Mouse (Mus musculus) lung, adult 2 months (tissue): ENCODE results near the gene Ptpn1.

Experiments used
- CTCF ChIP-seq: fragments of 200-500 bp; IDR thresholded peaks from 2 replicates; pipeline ENCODE4 v1.5.1; 2011; ENCODE audit warnings: mild to moderate bottlenecking, low read length, control low read depth; ENCODE audit not compliant: insufficient read depth
- POLR2A ChIP-seq: fragments of 200-500 bp; IDR thresholded peaks from 2 replicates; pipeline ENCODE4 v1.6.1; 2011; ENCODE audit warnings: low read depth, mild to moderate bottlenecking, control low read depth, low read length, borderline replicate concordance; ENCODE audit errors: extremely low read depth

DNA sequence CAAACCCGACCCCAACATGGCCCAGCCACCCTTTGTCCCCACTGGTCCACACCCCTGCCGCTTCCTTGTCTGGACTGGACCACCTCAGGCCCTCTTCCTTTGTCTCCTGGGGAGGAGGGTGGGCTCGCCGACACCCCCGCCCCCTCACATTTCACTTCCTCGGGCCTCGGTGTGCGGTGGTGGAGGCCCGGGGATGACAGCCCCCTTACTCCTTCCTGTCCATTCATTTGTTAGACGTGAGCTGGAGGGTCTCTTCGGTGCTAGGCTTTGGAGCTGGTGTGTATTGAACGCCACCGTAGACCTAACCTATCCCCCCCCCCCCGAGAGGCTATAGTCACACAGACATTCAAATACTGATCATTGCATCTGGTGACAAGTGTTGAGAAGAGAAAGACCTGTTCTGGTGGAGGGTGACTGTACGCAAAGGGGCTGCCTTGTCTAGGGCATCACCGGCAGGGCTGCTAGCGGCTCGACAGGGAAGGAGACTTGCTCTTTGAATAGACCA is 922 bp downstream of the Ptpn1 start:
- TF ChIP-seq POLR2A: no peak
- no peak for TF ChIP-seq CTCF
